Mouse (Mus musculus): ENCODE measurements around the gene Gm37240. TPM values are rescaled to one million over a fixed set of nuclear protein-coding genes. Genes with fewer than 3 reads are reported as not detected.

Gene Gm37240
- polyA plus RNA-seq, 1 experiment from 2014 or later = 0.67 TPM

GRCm38 (mm10) chr3:85496146-85496545 lies 391.2 kb downstream of the Gm37240 start:
- Histone ChIP-seq H3K4me1 (ENCODE audit: control insufficient read depth, insufficient read depth, low read length) (no peaks in the 10 kb centered on the region), H3K4me3 (ENCODE audit: low read depth, low read length) (no peak overlapping the region), H3K9me3 (ENCODE audit: control insufficient read depth, low read length) (no peaks in the 10 kb centered on the region), H3K27ac (ENCODE audit: low read depth, low read length) (no peak overlapping the region), H3K36me3 (ENCODE audit: control insufficient read depth, insufficient read depth, low read length) (no peaks in the 10 kb centered on the region), H3K27me3 (ENCODE audit: control insufficient read depth, insufficient read depth, low read length) (no peaks in the 10 kb centered on the region), H3K9ac (ENCODE audit: low read length) (no peak overlapping the region), H3K4me2 (no peak overlapping the region)
- DNase-seq (ENCODE audit: low spot score, missing footprints) (no peak), ATAC-seq (ENCODE audit: low FRiP score) (no peak)
- 77% methylated on average over 4 of the region's 4 CpGs for WGBS

GRCm38 (mm10) chr3:85493796-85494195 lies 393.5 kb downstream of the Gm37240 start:
- Histone ChIP-seq H3K27me3 (ENCODE audit: control insufficient read depth, insufficient read depth, low read length) (no peaks in the 10 kb centered on the region), H3K9ac (ENCODE audit: low read length) (no peak overlapping the region), H3K36me3 (ENCODE audit: control insufficient read depth, insufficient read depth, low read length) (no peaks in the 10 kb centered on the region), H3K9me3 (ENCODE audit: control insufficient read depth, low read length) (no peaks in the 10 kb centered on the region), H3K27ac (ENCODE audit: low read depth, low read length) (no peak overlapping the region), H3K4me3 (ENCODE audit: low read depth, low read length) (no peak overlapping the region), H3K4me2 (no peak overlapping the region), H3K4me1 (ENCODE audit: control insufficient read depth, insufficient read depth, low read length) (no peaks in the 10 kb centered on the region)
- ATAC-seq (ENCODE audit: low FRiP score) (no peak), DNase-seq (ENCODE audit: low spot score, missing footprints) (no peak)
- 84% methylated on average over 8 of the region's 8 CpGs for WGBS

GRCm38 (mm10) chr3:85490204-85490603 lies 397.1 kb downstream of the Gm37240 start:
- no peaks in the 10 kb centered on the region for H3K27me3 ChIP-seq (ENCODE audit: control insufficient read depth, insufficient read depth, low read length)
- no peak for ATAC-seq (ENCODE audit: low FRiP score)

GRCm38 (mm10) chr3:85487379-85487778 lies 399.9 kb downstream of the Gm37240 start:
- DNase-seq (ENCODE audit: low spot score, missing footprints) = no peak
- no peak overlapping the region for H3K4me2 ChIP-seq
- ATAC-seq (ENCODE audit: low FRiP score) = no peak
- H3K9ac ChIP-seq (ENCODE audit: low read length) = no peak overlapping the region
- no peak overlapping the region for H3K27ac ChIP-seq (ENCODE audit: low read depth, low read length)
- H3K27me3 ChIP-seq (ENCODE audit: control insufficient read depth, insufficient read depth, low read length) = no peaks in the 10 kb centered on the region
- 93% methylated on average over 6 of the region's 6 CpGs for WGBS
- no peaks in the 10 kb centered on the region for H3K4me1 ChIP-seq (ENCODE audit: control insufficient read depth, insufficient read depth, low read length)
- no peaks in the 10 kb centered on the region for H3K36me3 ChIP-seq (ENCODE audit: control insufficient read depth, insufficient read depth, low read length)
- no peaks in the 10 kb centered on the region for H3K9me3 ChIP-seq (ENCODE audit: control insufficient read depth, low read length)
- no peak overlapping the region for H3K4me3 ChIP-seq (ENCODE audit: low read depth, low read length)

More at GRCm38 (mm10) chr3:85490204-85490603, 397.1 kb downstream of the Gm37240 start:
- no peak overlapping the region for H3K9ac ChIP-seq (ENCODE audit: low read length)
- H3K4me2 ChIP-seq = no peak overlapping the region
- H3K9me3 ChIP-seq (ENCODE audit: control insufficient read depth, low read length) = no peaks in the 10 kb centered on the region
- H3K36me3 ChIP-seq (ENCODE audit: control insufficient read depth, insufficient read depth, low read length) = no peaks in the 10 kb centered on the region
- 94% methylated on average over 3 of the region's 3 CpGs for WGBS
- no peak for DNase-seq (ENCODE audit: low spot score, missing footprints)
- H3K4me1 ChIP-seq (ENCODE audit: control insufficient read depth, insufficient read depth, low read length) = no peaks in the 10 kb centered on the region
- H3K4me3 ChIP-seq (ENCODE audit: low read depth, low read length) = no peak overlapping the region
- H3K27ac ChIP-seq (ENCODE audit: low read depth, low read length) = no peak overlapping the region

DNA sequence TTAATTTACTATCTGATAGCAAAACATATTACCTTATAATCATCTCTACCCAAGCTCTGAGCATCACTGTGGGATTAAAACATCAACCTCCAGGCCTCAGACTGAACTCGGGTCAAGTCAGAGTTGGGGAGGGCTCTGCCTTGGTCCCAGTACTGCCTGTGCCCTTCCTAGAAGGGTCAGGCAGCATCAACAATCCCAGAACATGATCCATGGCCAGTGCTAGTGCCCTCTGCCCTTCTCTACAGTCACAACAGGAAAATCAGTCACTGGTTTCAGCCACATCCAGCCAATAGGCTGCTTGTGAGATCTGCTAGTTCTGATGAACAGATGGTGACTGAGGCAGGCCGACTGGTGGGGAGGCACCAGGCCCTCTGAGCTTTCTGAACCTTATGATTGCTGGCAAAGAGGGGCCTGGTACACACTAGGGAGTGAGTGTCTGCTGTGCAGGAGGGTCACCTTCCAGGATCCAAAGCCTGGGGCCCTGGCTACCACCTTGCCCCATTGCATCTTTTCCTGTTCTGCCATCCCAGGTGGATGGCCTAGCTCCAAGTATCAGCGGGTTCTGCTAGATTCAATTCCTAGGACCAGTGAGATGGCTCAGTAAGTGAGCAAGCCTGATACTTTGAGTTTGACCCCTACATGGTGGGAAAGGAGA lies 401.7 kb downstream of the Gm37240 start:
- DNase-seq (ENCODE audit: low spot score, missing footprints) = no peak

DNA sequence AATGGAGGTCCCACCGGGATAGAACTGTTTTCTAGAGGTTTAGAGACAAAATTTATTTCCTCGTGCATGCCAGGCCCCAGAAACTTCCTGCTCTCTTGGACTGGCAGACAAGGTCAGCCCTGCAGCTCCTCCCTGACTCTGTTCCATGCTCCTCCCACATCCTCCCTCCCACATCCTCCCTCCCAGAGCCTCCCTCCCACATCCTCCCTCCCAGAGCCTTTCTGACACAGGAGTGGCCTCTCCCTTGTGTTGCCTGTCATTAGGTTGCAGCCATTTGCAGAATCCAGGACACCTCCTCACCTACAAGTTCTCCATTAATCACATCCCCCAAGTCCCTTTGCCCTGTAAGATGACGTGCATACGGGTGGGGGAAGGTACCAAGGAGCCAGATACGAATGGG lies 404.7 kb downstream of the Gm37240 start:
- Histone ChIP-seq H3K4me3 (ENCODE audit: low read depth, low read length) (no peak overlapping the region), H3K4me2 (no peak overlapping the region), H3K4me1 (ENCODE audit: control insufficient read depth, insufficient read depth, low read length) (no peaks in the 10 kb centered on the region), H3K27ac (ENCODE audit: low read depth, low read length) (no peak overlapping the region), H3K9ac (ENCODE audit: low read length) (no peak overlapping the region), H3K36me3 (ENCODE audit: control insufficient read depth, insufficient read depth, low read length) (no peaks in the 10 kb centered on the region), H3K27me3 (ENCODE audit: control insufficient read depth, insufficient read depth, low read length) (no peaks in the 10 kb centered on the region), H3K9me3 (ENCODE audit: control insufficient read depth, low read length) (no peaks in the 10 kb centered on the region)
- WGBS = 72% methylated on average over 5 of the region's 5 CpGs
- DNase-seq (ENCODE audit: low spot score, missing footprints) (no peak), ATAC-seq (ENCODE audit: low FRiP score) (no peak)

More for the DNA sequence above, 401.7 kb downstream of the Gm37240 start:
- H3K36me3 ChIP-seq (ENCODE audit: control insufficient read depth, insufficient read depth, low read length) = no peaks in the 10 kb centered on the region
- H3K4me3 ChIP-seq (ENCODE audit: low read depth, low read length) = no peak overlapping the region
- no peaks in the 10 kb centered on the region for H3K4me1 ChIP-seq (ENCODE audit: control insufficient read depth, insufficient read depth, low read length)
- H3K9ac ChIP-seq (ENCODE audit: low read length) = no peak overlapping the region
- H3K9me3 ChIP-seq (ENCODE audit: control insufficient read depth, low read length) = no peaks in the 10 kb centered on the region
- 80% methylated on average over 3 of the region's 3 CpGs for WGBS
- H3K27me3 ChIP-seq (ENCODE audit: control insufficient read depth, insufficient read depth, low read length) = no peaks in the 10 kb centered on the region
- ATAC-seq (ENCODE audit: low FRiP score) = no peak
- H3K27ac ChIP-seq (ENCODE audit: low read depth, low read length) = no peak overlapping the region
- H3K4me2 ChIP-seq = no peak overlapping the region

- no peak overlapping the region for H3K27ac ChIP-seq (ENCODE audit: low read depth, low read length)
Measured at GRCm38 (mm10) chr3:85480638-85481037, 406.7 kb downstream of the Gm37240 start.

DNA sequence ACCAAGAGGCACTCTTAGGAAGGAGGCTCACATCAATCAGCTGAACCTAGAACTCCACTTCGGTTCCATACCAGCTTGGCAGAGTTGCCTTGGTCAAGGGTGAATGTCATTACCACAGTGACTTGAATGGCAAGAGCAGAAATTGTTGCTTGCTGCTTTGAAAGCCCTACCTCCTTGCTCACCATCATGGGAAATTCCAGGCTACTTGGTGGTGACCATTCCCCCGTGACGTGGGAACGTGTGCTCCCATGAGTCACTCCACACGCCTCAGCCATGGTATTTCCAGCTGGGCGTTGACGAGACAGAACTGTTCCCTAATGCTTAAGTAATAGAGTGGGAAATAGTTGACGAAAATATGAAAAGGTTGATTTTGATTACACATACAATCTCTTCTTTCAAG lies 408.6 kb downstream of the Gm37240 start:
- H3K4me2 ChIP-seq = no peak overlapping the region
- no peak overlapping the region for H3K9ac ChIP-seq (ENCODE audit: low read length)
- no peaks in the 10 kb centered on the region for H3K4me1 ChIP-seq (ENCODE audit: control insufficient read depth, insufficient read depth, low read length)
- no peak overlapping the region for H3K4me3 ChIP-seq (ENCODE audit: low read depth, low read length)
- 92% methylated on average over 8 of the region's 8 CpGs for WGBS
- no peaks in the 10 kb centered on the region for H3K27me3 ChIP-seq (ENCODE audit: control insufficient read depth, insufficient read depth, low read length)
- no peaks in the 10 kb centered on the region for H3K9me3 ChIP-seq (ENCODE audit: control insufficient read depth, low read length)
- no peak for DNase-seq (ENCODE audit: low spot score, missing footprints)
- ATAC-seq (ENCODE audit: low FRiP score) = no peak
- no peak overlapping the region for H3K27ac ChIP-seq (ENCODE audit: low read depth, low read length)
- no peaks in the 10 kb centered on the region for H3K36me3 ChIP-seq (ENCODE audit: control insufficient read depth, insufficient read depth, low read length)

More at GRCm38 (mm10) chr3:85480638-85481037, 406.7 kb downstream of the Gm37240 start:
- 95% methylated on average over 1 of the region's 1 CpGs for WGBS
- H3K9ac ChIP-seq (ENCODE audit: low read length) = no peak overlapping the region
- ATAC-seq (ENCODE audit: low FRiP score) (no peak), DNase-seq (ENCODE audit: low spot score, missing footprints) (no peak)
- H3K4me2 ChIP-seq = no peak overlapping the region
- H3K4me3 ChIP-seq (ENCODE audit: low read depth, low read length) = no peak overlapping the region
- H3K4me1 ChIP-seq (ENCODE audit: control insufficient read depth, insufficient read depth, low read length) = no peaks in the 10 kb centered on the region
- H3K9me3 ChIP-seq (ENCODE audit: control insufficient read depth, low read length) = no peaks in the 10 kb centered on the region
- H3K27me3 ChIP-seq (ENCODE audit: control insufficient read depth, insufficient read depth, low read length) = no peaks in the 10 kb centered on the region
- no peaks in the 10 kb centered on the region for H3K36me3 ChIP-seq (ENCODE audit: control insufficient read depth, insufficient read depth, low read length)

GRCm38 (mm10) chr3:85469711-85470110 lies 417.6 kb downstream of the Gm37240 start:
- Histone ChIP-seq H3K9me3 (ENCODE audit: control insufficient read depth, low read length) (no peaks in the 10 kb centered on the region), H3K27ac (ENCODE audit: low read depth, low read length) (no peak overlapping the region), H3K27me3 (ENCODE audit: control insufficient read depth, insufficient read depth, low read length) (no peaks in the 10 kb centered on the region), H3K4me3 (ENCODE audit: low read depth, low read length) (no peak overlapping the region), H3K36me3 (ENCODE audit: control insufficient read depth, insufficient read depth, low read length) (no peaks in the 10 kb centered on the region), H3K4me1 (ENCODE audit: control insufficient read depth, insufficient read depth, low read length) (no peaks in the 10 kb centered on the region), H3K4me2 (no peak overlapping the region), H3K9ac (ENCODE audit: low read length) (no peak overlapping the region)
- 78% methylated on average over 6 of the region's 6 CpGs for WGBS
- no peak for DNase-seq (ENCODE audit: low spot score, missing footprints)
- ATAC-seq (ENCODE audit: low FRiP score) = no peak

Data from midbrain, embryonic 11.5 days (tissue).